Comparison of ENCODE assay signal across 8 mouse cellular contexts in genomic region chr11:69758971-69759721, GRCm38 (mm10). TPM values are rescaled to one million over a fixed set of nuclear protein-coding genes. Genes with fewer than 3 reads are reported as not detected.
DNase-seq lines count a peak whose midpoint lies in the region; ATAC-seq lines count a peak whose summit lies in the region.

No protein-coding gene starts in this region.

- under 1% methylated on average over 37 of the region's 37 CpGs for WGBS in hindbrain, embryonic 13.5 days

- peak overlapping the region; percentile 54 for H3K4me3 ChIP-seq in hindbrain, embryonic 13.5 days

- H3K4me2 ChIP-seq in hindbrain, embryonic 13.5 days: peak overlapping the region; percentile 86

- no peaks in the 10 kb centered on the region for H3K36me3 ChIP-seq in hindbrain, embryonic 13.5 days

- H3K4me1 ChIP-seq in hindbrain, embryonic 13.5 days (replicated peaks): peaks cover 49% of the 10 kb centered on the region

- peak; percentile 85 for DNase-seq in T-cell, adult 2 months (ENCODE audit: low spot score)
- peak; percentile 97 to 99 for DNase-seq in cerebellum, postnatal 10 days
- DNase-seq in frontal cortex, postnatal 14 days (ENCODE audit: low spot score in 2 of 2): peak; percentile 77 to 78
- peak; percentile 67 to 71 for DNase-seq in layer of hippocampus, postnatal 25 days (ENCODE audit: extremely low spot score in 1 of 2, low spot score in 1 of 2)
- peak; percentile 88 for DNase-seq in lung, postnatal 14 days
- peak; percentile 91 for DNase-seq in right cerebral cortex, adult 18-20 months
- peak; percentile 71 to 87 for DNase-seq in urinary bladder, postnatal 36 days (ENCODE audit: low spot score in 2 of 2)

- no peaks in the 10 kb centered on the region for H3K27me3 ChIP-seq in hindbrain, embryonic 13.5 days

- H3K9ac ChIP-seq in hindbrain, embryonic 13.5 days: peak overlapping the region; percentile 77

- no peaks in the 10 kb centered on the region for H3K9me3 ChIP-seq in hindbrain, embryonic 13.5 days

- H3K27ac ChIP-seq in hindbrain, embryonic 13.5 days: peak overlapping the region; percentile 99

- peak; percentile 91 for ATAC-seq in hindbrain, embryonic 13.5 days (ENCODE audit: low FRiP score)

RNA-seq across cellular contexts. Expression of gene Polr2a, which starts 0.7 kb away (rescaled TPM):
- polyA plus RNA-seq in hindbrain, embryonic 13.5 days (2015; fragmentation: Nextera tagmentation; extraction: Ambion mirVana): 18.8 and 20.4 TPM in 2 replicates
- total RNA-seq in layer of hippocampus, postnatal 25 days (2021): 10 to 100 TPM; 58.6 to 69.5 TPM

RNA-seq across cellular contexts. Expression of gene Slc35g3, which starts 2.6 kb away (rescaled TPM):
- 0.35 and 0.87 TPM in 2 replicates for polyA plus RNA-seq in hindbrain, embryonic 13.5 days (2015; fragmentation: Nextera tagmentation; extraction: Ambion mirVana)
- not detected for total RNA-seq in layer of hippocampus, postnatal 25 days (2021)

RNA-seq across cellular contexts. Expression of gene Zbtb4, which starts 6.6 kb away (rescaled TPM):
- 3.2 TPM in 2 replicates for polyA plus RNA-seq in hindbrain, embryonic 13.5 days (2015; fragmentation: Nextera tagmentation; extraction: Ambion mirVana)
- 100 to 1,000 TPM; 110 to 118 TPM for total RNA-seq in layer of hippocampus, postnatal 25 days (2021)

RNA-seq across cellular contexts. Expression of gene Chrnb1, which starts 36.6 kb away (rescaled TPM):
- polyA plus RNA-seq in hindbrain, embryonic 13.5 days (2015; fragmentation: Nextera tagmentation; extraction: Ambion mirVana): 1.5 and 2.6 TPM in 2 replicates
- total RNA-seq in layer of hippocampus, postnatal 25 days (2021): 1 to 10 TPM in 1 of 2 experiments, under 1 TPM in 1; 0.79 to 1.1 TPM

RNA-seq across cellular contexts. Expression of gene Fgf11, which starts 42.5 kb away (rescaled TPM):
- polyA plus RNA-seq in hindbrain, embryonic 13.5 days (2015; fragmentation: Nextera tagmentation; extraction: Ambion mirVana): 4.8 and 5.5 TPM in 2 replicates
- total RNA-seq in layer of hippocampus, postnatal 25 days (2021): 10 to 100 TPM; 28.3 to 33.3 TPM

Comparison
In these comparisons a context has a peak if more than half of its experiments do, and no peak if none do; other contexts are left out.
1. Peak in every context shown above with its lines: DNase-seq, ATAC-seq, H3K4me3 ChIP-seq and H3K27ac ChIP-seq.